Mouse (Mus musculus): ENCODE results near the gene Srgap3. TPM values are rescaled to one million over a fixed set of nuclear protein-coding genes. Genes with fewer than 3 reads are reported as not detected.

Gene Srgap3
- total and polyA plus RNA-seq, 2 experiments from 2014 or later: 0.33 TPM; not detected in 1

DNA sequence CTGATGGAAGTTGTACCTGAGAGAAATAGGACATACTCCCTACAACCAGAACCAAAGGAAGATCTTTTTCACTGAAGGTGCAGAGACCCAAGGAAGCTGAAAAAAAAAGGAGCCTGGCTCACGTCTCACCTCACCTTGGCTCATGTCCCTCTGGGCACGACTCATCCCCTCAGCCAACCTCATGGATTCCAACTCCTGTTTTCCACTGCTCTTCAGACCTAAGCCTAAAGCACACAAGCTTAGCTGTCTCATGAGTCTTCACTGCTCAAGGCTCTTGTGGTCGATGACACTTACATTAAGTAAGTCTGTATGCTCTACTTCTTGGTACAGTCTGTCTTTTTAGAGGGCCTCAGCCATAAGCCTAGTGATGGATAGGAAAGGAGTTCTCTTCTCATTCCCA, 31.9 kb upstream of the Srgap3 start:
- no peak for TF ChIP-seq CTCF (IDR thresholded peaks at IDR 0.05; ENCODE audit: low read depth)
- TF ChIP-seq EP300 (IDR thresholded peaks at IDR 0.05; ENCODE audit: low read depth): no peak
- DNase-seq (ENCODE audit: low spot score) (no peak), ATAC-seq (ENCODE audit: insufficient read depth, low read depth) (no peak)
- H3K27ac ChIP-seq (ENCODE audit: low read depth): no peak overlapping the region
- no peak overlapping the region for H3K4me2 ChIP-seq (ENCODE audit: low read depth, low read length)
- H3K27me3 ChIP-seq (ENCODE audit: control insufficient read depth, insufficient read depth, low read length): no peaks in the 10 kb centered on the region
- WGBS: 66% methylated on average over 3 of the region's 3 CpGs
- H3K9me3 ChIP-seq (replicated peaks; ENCODE audit: control insufficient read depth, low read length): no peaks in the 10 kb centered on the region
- no peaks in the 10 kb centered on the region for H3K36me3 ChIP-seq (replicated peaks; ENCODE audit: control insufficient read depth, insufficient read depth, low read length)
- H3K9ac ChIP-seq (replicated peaks; ENCODE audit: low read depth, low read length): no peak overlapping the region
- no peak overlapping the region for H3K4me3 ChIP-seq (ENCODE audit: low read depth, low read length)
- H3K4me1 ChIP-seq (ENCODE audit: control insufficient read depth, insufficient read depth): no peaks in the 10 kb centered on the region

DNA sequence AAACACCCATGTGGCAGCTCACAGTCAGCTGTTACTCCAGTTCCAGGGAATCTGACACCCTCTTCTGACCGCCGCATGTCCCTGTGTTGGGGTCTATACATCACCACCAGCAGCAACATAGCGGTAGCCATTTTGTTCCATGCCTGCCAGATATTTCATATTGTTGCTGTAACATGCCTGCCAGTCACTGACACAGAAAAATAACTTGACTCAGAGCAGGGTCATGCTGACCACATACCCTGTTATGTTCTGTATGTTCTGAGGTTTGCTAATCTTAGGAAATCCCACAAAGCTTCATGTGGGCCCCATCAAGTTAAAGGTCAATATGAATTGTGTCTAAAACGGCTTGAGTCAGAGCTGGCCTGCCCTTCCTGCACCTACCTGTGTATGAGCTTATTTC, 30.2 kb upstream of the Srgap3 start:
- H3K36me3 ChIP-seq (replicated peaks; ENCODE audit: control insufficient read depth, insufficient read depth, low read length): no peaks in the 10 kb centered on the region
- ATAC-seq (ENCODE audit: insufficient read depth, low read depth) (no peak), DNase-seq (ENCODE audit: low spot score) (no peak)
- H3K27me3 ChIP-seq (ENCODE audit: control insufficient read depth, insufficient read depth, low read length): no peaks in the 10 kb centered on the region
- H3K4me1 ChIP-seq (ENCODE audit: control insufficient read depth, insufficient read depth): no peaks in the 10 kb centered on the region
- no peak overlapping the region for H3K4me2 ChIP-seq (ENCODE audit: low read depth, low read length)
- no peak for TF ChIP-seq CTCF (IDR thresholded peaks at IDR 0.05; ENCODE audit: low read depth)
- H3K27ac ChIP-seq (ENCODE audit: low read depth): no peak overlapping the region
- no peak overlapping the region for H3K9ac ChIP-seq (replicated peaks; ENCODE audit: low read depth, low read length)
- H3K4me3 ChIP-seq (ENCODE audit: low read depth, low read length): no peak overlapping the region
- 79% methylated on average over 4 of the region's 4 CpGs for WGBS
- no peaks in the 10 kb centered on the region for H3K9me3 ChIP-seq (replicated peaks; ENCODE audit: control insufficient read depth, low read length)

DNA sequence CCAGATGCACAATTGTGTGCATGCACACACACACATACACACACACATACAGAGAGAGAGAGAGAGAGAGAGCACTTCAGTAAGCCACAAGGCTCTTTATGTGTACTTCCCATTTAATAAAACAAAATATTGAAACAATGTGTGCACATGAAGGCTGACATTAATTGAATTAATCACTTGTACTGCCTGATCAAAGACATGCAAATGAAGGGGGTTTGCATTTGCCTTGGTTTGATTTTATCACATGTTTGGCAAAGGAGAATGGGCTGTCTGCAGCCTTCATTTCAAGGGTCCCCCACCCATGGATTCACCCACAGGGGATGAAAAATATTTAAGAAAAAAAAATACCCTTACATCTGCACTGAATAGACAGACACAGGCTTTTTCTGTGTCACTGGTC, 29.5 kb upstream of the Srgap3 start:
- no peak for DNase-seq (ENCODE audit: low spot score)
- Histone ChIP-seq H3K36me3 (replicated peaks; ENCODE audit: control insufficient read depth, insufficient read depth, low read length) (no peaks in the 10 kb centered on the region), H3K4me3 (ENCODE audit: low read depth, low read length) (no peak overlapping the region), H3K4me1 (ENCODE audit: control insufficient read depth, insufficient read depth) (no peaks in the 10 kb centered on the region), H3K9me3 (replicated peaks; ENCODE audit: control insufficient read depth, low read length) (no peaks in the 10 kb centered on the region), H3K4me2 (ENCODE audit: low read depth, low read length) (no peak overlapping the region), H3K27me3 (ENCODE audit: control insufficient read depth, insufficient read depth, low read length) (no peaks in the 10 kb centered on the region), H3K9ac (replicated peaks; ENCODE audit: low read depth, low read length) (no peak overlapping the region), H3K27ac (ENCODE audit: low read depth) (no peak overlapping the region)
- ATAC-seq (ENCODE audit: insufficient read depth, low read depth): no peak
- no peak for TF ChIP-seq EP300 (IDR thresholded peaks at IDR 0.05; ENCODE audit: low read depth)
- TF ChIP-seq CTCF (IDR thresholded peaks at IDR 0.05; ENCODE audit: low read depth): no peak

DNA sequence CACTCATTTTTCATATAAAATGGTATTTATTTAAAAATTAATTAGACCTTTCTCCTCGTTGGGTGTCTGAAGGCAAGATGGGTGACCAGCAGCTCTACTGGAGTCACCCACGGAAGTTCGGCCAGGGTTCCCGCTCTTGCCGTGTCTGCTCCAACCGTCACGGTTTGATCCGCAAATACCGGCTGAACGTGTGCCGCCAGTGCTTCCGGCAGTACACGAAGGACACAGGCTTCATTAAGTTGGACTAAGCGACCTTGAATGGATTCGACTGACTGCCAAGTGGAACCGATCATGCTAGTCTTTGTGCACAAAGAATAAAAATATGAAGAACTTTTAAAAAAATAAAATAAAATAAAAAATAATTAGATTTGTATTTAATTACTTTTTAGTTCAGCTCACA, 29.1 kb upstream of the Srgap3 start:
- Histone ChIP-seq H3K4me1 (ENCODE audit: control insufficient read depth, insufficient read depth) (no peaks in the 10 kb centered on the region), H3K27me3 (ENCODE audit: control insufficient read depth, insufficient read depth, low read length) (no peaks in the 10 kb centered on the region), H3K4me2 (ENCODE audit: low read depth, low read length) (no peak overlapping the region), H3K9me3 (replicated peaks; ENCODE audit: control insufficient read depth, low read length) (no peaks in the 10 kb centered on the region), H3K9ac (replicated peaks; ENCODE audit: low read depth, low read length) (no peak overlapping the region), H3K27ac (ENCODE audit: low read depth) (no peak overlapping the region), H3K36me3 (replicated peaks; ENCODE audit: control insufficient read depth, insufficient read depth, low read length) (no peaks in the 10 kb centered on the region), H3K4me3 (ENCODE audit: low read depth, low read length) (no peak overlapping the region)
- no peak for TF ChIP-seq EP300 (IDR thresholded peaks at IDR 0.05; ENCODE audit: low read depth)
- no peak for TF ChIP-seq CTCF (IDR thresholded peaks at IDR 0.05; ENCODE audit: low read depth)
- DNase-seq (ENCODE audit: low spot score) (no peak), ATAC-seq (ENCODE audit: insufficient read depth, low read depth) (no peak)
- 89% methylated on average over 16 of the region's 16 CpGs for WGBS

DNA sequence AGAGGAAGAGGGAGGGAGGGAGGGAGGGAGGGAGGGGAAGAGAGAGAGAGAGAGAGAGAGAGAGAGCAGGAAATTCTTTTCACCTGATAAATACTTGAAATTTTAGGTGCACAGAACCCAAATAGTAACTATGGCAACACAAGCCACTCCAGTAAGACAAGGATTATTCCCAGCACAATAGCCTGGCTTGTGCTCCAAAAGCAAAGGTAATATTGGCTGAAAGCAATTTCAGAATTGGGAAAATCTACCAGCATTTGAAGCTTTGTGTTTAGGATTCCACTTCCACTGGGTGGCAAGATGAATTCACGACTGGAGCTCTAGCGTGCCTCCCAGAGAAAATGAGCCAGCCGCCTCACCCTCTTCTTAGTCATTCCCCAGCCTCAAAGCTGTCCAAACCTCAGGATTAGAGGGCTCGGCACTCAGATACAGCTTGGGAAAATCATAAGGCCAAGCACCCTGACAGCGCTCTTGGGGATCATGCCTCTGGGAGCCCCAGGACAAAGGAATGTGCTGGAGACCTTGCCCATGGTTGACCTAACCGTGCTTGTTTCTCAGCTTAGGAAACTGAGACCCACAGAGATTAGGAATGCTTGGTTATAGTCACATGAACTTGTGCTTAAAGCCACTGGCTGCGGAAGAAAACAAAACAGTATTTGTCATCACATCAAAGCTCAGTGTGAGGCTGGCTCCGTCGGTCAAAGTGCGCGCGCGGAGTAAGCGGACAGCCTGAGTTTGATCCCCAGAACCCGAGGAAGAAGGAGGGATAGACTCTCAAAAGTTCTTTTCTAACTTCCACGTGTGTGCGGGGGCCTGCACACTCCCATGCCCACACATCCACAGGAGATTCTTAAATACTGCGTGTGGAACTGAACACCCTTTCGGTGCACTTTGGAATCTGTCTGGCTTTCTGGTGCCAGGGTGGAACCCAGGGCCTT, 27.0 kb upstream of the Srgap3 start:
- Histone ChIP-seq H3K27ac (ENCODE audit: low read depth) (no peak overlapping the region), H3K9ac (replicated peaks; ENCODE audit: low read depth, low read length) (no peak overlapping the region), H3K36me3 (replicated peaks; ENCODE audit: control insufficient read depth, insufficient read depth, low read length) (no peaks in the 10 kb centered on the region), H3K4me2 (ENCODE audit: low read depth, low read length) (no peak overlapping the region), H3K9me3 (replicated peaks; ENCODE audit: control insufficient read depth, low read length) (no peaks in the 10 kb centered on the region), H3K27me3 (ENCODE audit: control insufficient read depth, insufficient read depth, low read length) (no peaks in the 10 kb centered on the region), H3K4me3 (ENCODE audit: low read depth, low read length) (no peak overlapping the region), H3K4me1 (ENCODE audit: control insufficient read depth, insufficient read depth) (no peaks in the 10 kb centered on the region)
- 78% methylated on average over 19 of the region's 19 CpGs for WGBS
- DNase-seq (ENCODE audit: low spot score) (no peak), ATAC-seq (ENCODE audit: insufficient read depth, low read depth) (no peak)
- TF ChIP-seq CTCF (IDR thresholded peaks at IDR 0.05; ENCODE audit: low read depth) (no peak), EP300 (IDR thresholded peaks at IDR 0.05; ENCODE audit: low read depth) (no peak)
